Mouse (Mus musculus) heart, embryonic 15.5 days (tissue): ENCODE measurements around the gene Nid2. TPM values are rescaled to one million over a fixed set of nuclear protein-coding genes. Genes with fewer than 3 reads are reported as not detected.
A peak's percentile ranks its signal among the peaks of the same experiment; 100 is the strongest.

Experiments used
- ATAC-seq: fragments of 200-750 bp; cut with Nextera tagmentation; replicated peaks from 2 replicates; pipeline ENCODE4 v1.8.0; 2017; ENCODE audit warnings: low read depth, moderate TSS enrichment; ENCODE audit not compliant: insufficient number of reproducible peaks, insufficient read depth, low FRiP score
- H3K27ac ChIP-seq: fragments of 300-500 bp; sonication (generic); 2 replicates; pipeline ENCODE4 v1.5.1; 2015; ENCODE audit warnings: mild to moderate bottlenecking, inconsistent platforms
- H3K27me3 ChIP-seq: fragments of 300-500 bp; sonication (generic); 2 replicates; pipeline ENCODE4 v1.6.1; 2015; ENCODE audit warnings: inconsistent platforms
- H3K36me3 ChIP-seq: fragments of 300-500 bp; sonication (generic); 2 replicates; pipeline ENCODE4 v1.6.1; 2015; ENCODE audit warnings: mild to moderate bottlenecking, inconsistent platforms
- H3K4me1 ChIP-seq: fragments of 300-500 bp; sonication (generic); replicated peaks from 2 replicates; pipeline ENCODE4 v1.6.1; 2015; ENCODE audit warnings: inconsistent platforms
- H3K4me2 ChIP-seq: fragments of 300-500 bp; sonication (generic); 2 replicates; pipeline ENCODE4 v1.6.1; 2015; ENCODE audit warnings: inconsistent platforms, mild to moderate bottlenecking, moderate library complexity
- H3K4me3 ChIP-seq: fragments of 300-500 bp; sonication (generic); 2 replicates; pipeline ENCODE4 v1.5.1; 2015; ENCODE audit warnings: mild to moderate bottlenecking, inconsistent platforms
- H3K9ac ChIP-seq: fragments of 300-500 bp; sonication (generic); 2 replicates; pipeline ENCODE4 v1.6.1; 2015; ENCODE audit warnings: mild to moderate bottlenecking, inconsistent platforms
- H3K9me3 ChIP-seq: fragments of 300-500 bp; sonication (generic); replicated peaks from 2 replicates; pipeline ENCODE4 v1.6.1; 2016; ENCODE audit warnings: inconsistent platforms
- WGBS: fragments of 180-500 bp; shearing (Covaris S2); methylation state at CpG from one replicate; pipeline ENCODE4 v1.1.7; 2015; ENCODE audit warnings: mixed read lengths; 5-methylcytosine and 5-hydroxymethylcytosine counted together
- polyA plus RNA-seq: library from polyadenylated mRNA; unstranded; fragments of >200 nt; fragmentation: Nextera tagmentation; extraction: Ambion mirVana; gene quantifications from 2 replicates; pipeline ENCODE4 v1.2.1, GENCODE M21; 2015

Nid2 gene
- polyA plus RNA-seq, 1 experiment from 2014 or later, result 84.4 TPM

GRCm38 (mm10) chr14:19821686-19822085 lies 70.6 kb downstream of the Nid2 start:
- Histone ChIP-seq H3K9ac (no peak overlapping the region), H3K4me1 (peaks cover 13% of the 10 kb centered on the region), H3K9me3 (no peaks in the 10 kb centered on the region), H3K27ac (no peak overlapping the region), H3K36me3 (peaks cover 31% of the 10 kb centered on the region), H3K4me2 (no peak overlapping the region), H3K27me3 (no peaks in the 10 kb centered on the region), H3K4me3 (no peak overlapping the region)
- ATAC-seq, result no peak
- 96% methylated on average over 5 of the region's 5 CpGs for WGBS

DNA sequence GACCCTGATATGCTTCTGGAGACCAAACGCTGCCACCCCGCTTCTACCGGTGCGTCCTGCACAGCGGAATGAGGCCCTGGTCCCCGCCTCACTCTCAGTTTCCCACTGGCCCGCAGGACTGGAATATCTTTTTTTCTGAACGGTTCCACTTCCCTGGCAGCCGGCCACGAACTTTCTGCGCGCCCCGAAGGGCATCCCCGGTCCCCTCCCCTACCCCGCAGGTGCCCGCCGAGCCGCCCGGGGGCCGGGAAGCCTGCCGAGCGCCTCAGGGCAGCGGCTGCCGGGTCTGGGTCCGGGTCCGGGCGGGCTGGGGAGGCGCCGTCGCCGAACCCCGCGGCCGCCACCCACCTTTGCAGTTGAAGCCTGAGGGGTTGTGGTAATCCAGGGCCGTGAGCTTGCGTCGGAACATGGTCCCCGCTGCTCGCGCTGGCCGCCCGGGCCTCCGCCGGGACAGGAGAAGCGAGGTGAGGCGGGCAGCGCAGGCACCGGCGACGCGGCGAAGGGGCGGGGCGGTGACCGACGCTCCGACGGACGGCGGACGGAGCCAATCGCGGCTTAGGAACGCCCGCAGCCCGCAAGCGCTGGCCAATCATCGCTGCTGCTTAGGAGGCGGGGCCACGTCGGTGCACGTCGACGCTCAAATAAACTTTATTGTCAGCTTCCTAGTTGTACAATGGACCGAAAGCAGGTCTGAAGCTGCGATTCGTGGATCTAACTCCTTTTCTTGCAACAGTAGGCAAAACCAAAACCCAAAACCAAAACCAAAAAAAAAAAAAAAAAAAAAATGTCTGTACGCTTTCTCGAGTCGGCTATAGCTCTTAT lies 72.5 kb downstream of the Nid2 start, which contains the start of gene Rtraf:
Gene Rtraf (minus strand): TSS at position 504 of the 822 bp plus-strand sequence.
- Histone ChIP-seq H3K4me2 (peak within 1 kb of the TSS; percentile 69), H3K27ac (peak within 1 kb of the TSS; percentile 83), H3K36me3 (peaks cover 24% of the 10 kb centered on the region), H3K4me1 (peaks cover 13% of the 10 kb centered on the region), H3K4me3 (peak within 1 kb of the TSS; percentile 70), H3K9ac (peak within 1 kb of the TSS; percentile 85), H3K27me3 (no peaks in the 10 kb centered on the region; the same call in 1 of the 2 replicates), H3K9me3 (no peaks in the 10 kb centered on the region)
- peak; percentile 99 for ATAC-seq
- WGBS, result under 1% methylated on average over 80 of the region's 80 CpGs

GRCm38 (mm10) chr14:19825481-19825880 lies 74.4 kb downstream of the Nid2 start:
- Histone ChIP-seq H3K4me3 (no peak overlapping the region), H3K4me1 (peaks cover 13% of the 10 kb centered on the region), H3K9me3 (no peaks in the 10 kb centered on the region), H3K27me3 (no peaks in the 10 kb centered on the region; the same call in 1 of the 2 replicates), H3K27ac (no peak overlapping the region), H3K36me3 (peaks cover 13% of the 10 kb centered on the region), H3K9ac (no peak overlapping the region), H3K4me2 (no peak overlapping the region)
- ATAC-seq, result no peak
- 41% methylated on average over 11 of the region's 11 CpGs for WGBS

- no peak overlapping the region for H3K4me3 ChIP-seq
- H3K9me3 ChIP-seq, result no peaks in the 10 kb centered on the region
- ATAC-seq, result no peak
- no peaks in the 10 kb centered on the region for H3K36me3 ChIP-seq
- 83% methylated on average over 3 of the region's 3 CpGs for WGBS
- H3K4me1 ChIP-seq, result peaks cover 2% of the 10 kb centered on the region
- H3K4me2 ChIP-seq, result no peak overlapping the region
- H3K9ac ChIP-seq, result no peak overlapping the region
- H3K27me3 ChIP-seq, result 0 out of 2 replicates have a peak, but pooled peaks cover 3% of the 10 kb centered on the region
- H3K27ac ChIP-seq, result no peak overlapping the region
These were observed 85.2 kb downstream of the Nid2 start for GRCm38 (mm10) chr14:19836289-19836688.

DNA sequence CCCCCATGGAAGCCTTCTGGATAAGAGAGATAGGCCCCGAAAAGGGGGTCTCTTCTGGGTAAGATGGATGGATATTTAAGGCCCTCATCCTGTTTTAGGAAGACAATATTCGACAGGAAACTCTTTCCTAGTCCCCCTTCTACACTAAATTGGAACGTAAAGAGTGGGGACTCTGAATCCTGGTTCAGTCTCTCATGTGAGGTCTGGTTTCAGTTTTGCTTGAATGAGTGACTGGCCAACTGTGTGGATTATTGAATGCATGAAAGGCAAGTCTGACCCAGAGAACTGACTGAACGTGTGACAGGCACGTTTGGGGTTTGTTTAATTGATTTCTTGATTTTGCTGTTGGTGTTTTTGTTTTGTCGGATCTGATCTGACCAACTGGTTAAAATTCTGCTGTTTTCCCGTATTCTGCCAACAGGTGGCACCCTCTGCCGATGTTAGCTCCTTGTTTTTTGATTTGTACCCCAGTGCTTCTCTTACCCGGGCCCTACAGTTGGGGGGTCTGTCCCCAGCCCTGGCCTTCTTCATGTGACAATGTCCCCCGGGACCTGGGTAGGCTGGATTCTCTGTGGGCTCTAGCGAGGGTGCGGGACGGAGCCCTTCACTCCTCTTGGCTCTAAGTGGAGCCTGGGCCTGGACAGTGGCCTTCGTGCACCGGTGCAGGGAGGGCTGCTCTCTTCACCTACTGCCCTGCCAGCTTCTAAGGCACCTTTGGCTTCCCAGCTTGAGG lies 88.7 kb downstream of the Nid2 start:
- WGBS, result 24% methylated on average over 15 of the region's 15 CpGs
- 0 out of 2 replicates have a peak, but pooled peaks cover 3% of the 10 kb centered on the region for H3K27me3 ChIP-seq
- ATAC-seq, result no peak
- peak overlapping the region; percentile 48 for H3K9ac ChIP-seq
- no peak overlapping the region for H3K27ac ChIP-seq
- peak overlapping the region; percentile 60 for H3K4me2 ChIP-seq
- peak overlapping the region; percentile 41 for H3K4me3 ChIP-seq
- peaks cover 2% of the 10 kb centered on the region for H3K4me1 ChIP-seq
- H3K36me3 ChIP-seq, result no peaks in the 10 kb centered on the region
- H3K9me3 ChIP-seq, result no peaks in the 10 kb centered on the region

GRCm38 (mm10) chr14:19853471-19853870 lies 102.4 kb downstream of the Nid2 start:
- Histone ChIP-seq H3K9ac (no peak overlapping the region), H3K4me2 (no peak overlapping the region), H3K9me3 (no peaks in the 10 kb centered on the region), H3K4me3 (no peak overlapping the region), H3K27ac (no peak overlapping the region), H3K4me1 (no peaks in the 10 kb centered on the region), H3K27me3 (no peaks in the 10 kb centered on the region), H3K36me3 (no peaks in the 10 kb centered on the region)
- WGBS, result 56% methylated on average over 3 of the region's 3 CpGs
- no peak for ATAC-seq

GRCm38 (mm10) chr14:19858279-19858678 lies 107.2 kb downstream of the Nid2 start:
- Histone ChIP-seq H3K27ac (no peak overlapping the region), H3K4me3 (no peak overlapping the region), H3K27me3 (no peaks in the 10 kb centered on the region), H3K4me1 (no peaks in the 10 kb centered on the region), H3K4me2 (no peak overlapping the region), H3K36me3 (no peaks in the 10 kb centered on the region), H3K9ac (no peak overlapping the region), H3K9me3 (no peaks in the 10 kb centered on the region)
- no peak for ATAC-seq
- 82% methylated on average over 2 of the region's 2 CpGs for WGBS

GRCm38 (mm10) chr14:19858808-19859776 lies 108.0 kb downstream of the Nid2 start:
- H3K9me3 ChIP-seq, result no peaks in the 10 kb centered on the region
- H3K4me2 ChIP-seq, result 0 out of 2 replicates have a peak overlapping the region, but pooled peaks have one; percentile 13

DNA sequence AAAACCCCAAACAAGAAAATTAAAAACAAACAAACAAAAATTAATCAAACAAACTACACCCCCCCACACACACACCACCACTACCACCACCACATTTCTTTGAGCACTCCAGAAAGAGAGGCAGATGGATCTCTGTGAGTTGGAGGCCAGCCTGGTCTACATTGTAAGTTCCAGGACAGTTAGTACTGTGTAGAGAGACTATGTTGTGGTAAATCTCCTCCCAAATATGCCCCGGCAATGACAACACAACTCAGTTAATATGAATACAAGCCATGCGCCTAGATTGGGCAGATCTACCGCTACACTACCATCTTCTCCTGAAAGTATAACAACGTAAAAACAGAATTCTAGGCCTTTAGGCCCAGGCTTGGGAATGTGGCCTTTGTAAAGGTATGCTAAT lies 109.2 kb downstream of the Nid2 start:
- H3K9ac ChIP-seq, result no peak overlapping the region
- no peaks in the 10 kb centered on the region for H3K4me1 ChIP-seq
- H3K4me2 ChIP-seq, result no peak overlapping the region
- H3K4me3 ChIP-seq, result no peak overlapping the region
- H3K9me3 ChIP-seq, result no peaks in the 10 kb centered on the region
- no peaks in the 10 kb centered on the region for H3K27me3 ChIP-seq
- no peak for ATAC-seq
- no peaks in the 10 kb centered on the region for H3K36me3 ChIP-seq
- WGBS, result 88% methylated on average over 4 of the region's 4 CpGs
- no peak overlapping the region for H3K27ac ChIP-seq

More at GRCm38 (mm10) chr14:19858808-19859776, 108.0 kb downstream of the Nid2 start:
- Histone ChIP-seq H3K4me3 (no peak overlapping the region), H3K9ac (no peak overlapping the region), H3K27me3 (no peaks in the 10 kb centered on the region), H3K36me3 (no peaks in the 10 kb centered on the region), H3K4me1 (no peaks in the 10 kb centered on the region), H3K27ac (no peak overlapping the region)
- 40% methylated on average over 7 of the region's 8 CpGs for WGBS
- ATAC-seq, result no peak
